Mouse (Mus musculus): ENCODE measurements around the gene AC124502.3.

Gene AC124502.3

DNA sequence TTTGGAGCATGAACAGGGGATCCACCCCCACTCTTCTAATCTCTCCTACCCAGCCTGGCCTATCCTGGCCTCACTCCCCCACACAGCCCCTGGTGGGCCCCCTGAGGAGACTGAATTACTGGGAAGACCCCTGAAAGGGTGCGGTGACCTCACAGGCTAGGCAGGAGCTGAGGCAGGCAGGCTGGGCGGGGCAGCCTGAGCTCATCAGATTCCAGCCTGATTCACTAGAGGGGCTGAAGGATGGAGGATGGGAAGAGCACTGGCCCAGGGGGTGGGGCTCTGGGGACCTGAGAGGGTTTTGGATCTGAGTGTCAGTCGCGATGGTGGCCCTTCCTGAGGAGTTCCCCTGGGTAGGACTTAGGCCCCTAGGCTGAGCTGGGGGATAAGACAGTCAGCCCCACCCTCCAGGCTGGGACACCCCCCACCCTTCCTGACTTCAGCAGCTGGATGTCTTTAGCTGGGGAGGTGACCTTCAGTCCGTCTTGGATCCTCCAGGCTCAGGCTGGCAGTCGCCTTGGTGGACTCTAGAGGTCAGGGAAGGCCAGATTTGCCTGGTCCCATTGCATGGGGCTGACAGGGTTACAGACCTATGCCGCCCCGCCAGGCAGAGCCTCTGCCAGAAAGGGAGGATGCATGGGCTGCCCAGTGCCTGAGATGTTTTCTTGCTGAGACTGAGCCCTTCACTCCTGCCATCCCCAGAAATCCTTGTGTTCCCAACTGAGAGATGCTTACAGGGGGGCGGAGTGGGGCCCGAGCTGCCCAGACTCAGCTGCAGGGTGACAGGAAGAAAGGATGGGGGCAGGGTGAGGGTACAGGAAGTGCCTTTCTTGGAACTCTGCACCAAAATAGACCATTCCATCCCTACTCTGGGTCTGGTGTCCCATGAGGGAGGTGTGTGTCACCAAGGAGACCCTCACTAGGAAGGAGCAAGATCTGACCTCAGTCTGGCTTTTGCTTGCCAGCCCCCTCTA lies 20.4 kb downstream of the AC124502.3 start:
- no peak for DNase-seq (ENCODE audit: low spot score in 2 of 2)

DNA sequence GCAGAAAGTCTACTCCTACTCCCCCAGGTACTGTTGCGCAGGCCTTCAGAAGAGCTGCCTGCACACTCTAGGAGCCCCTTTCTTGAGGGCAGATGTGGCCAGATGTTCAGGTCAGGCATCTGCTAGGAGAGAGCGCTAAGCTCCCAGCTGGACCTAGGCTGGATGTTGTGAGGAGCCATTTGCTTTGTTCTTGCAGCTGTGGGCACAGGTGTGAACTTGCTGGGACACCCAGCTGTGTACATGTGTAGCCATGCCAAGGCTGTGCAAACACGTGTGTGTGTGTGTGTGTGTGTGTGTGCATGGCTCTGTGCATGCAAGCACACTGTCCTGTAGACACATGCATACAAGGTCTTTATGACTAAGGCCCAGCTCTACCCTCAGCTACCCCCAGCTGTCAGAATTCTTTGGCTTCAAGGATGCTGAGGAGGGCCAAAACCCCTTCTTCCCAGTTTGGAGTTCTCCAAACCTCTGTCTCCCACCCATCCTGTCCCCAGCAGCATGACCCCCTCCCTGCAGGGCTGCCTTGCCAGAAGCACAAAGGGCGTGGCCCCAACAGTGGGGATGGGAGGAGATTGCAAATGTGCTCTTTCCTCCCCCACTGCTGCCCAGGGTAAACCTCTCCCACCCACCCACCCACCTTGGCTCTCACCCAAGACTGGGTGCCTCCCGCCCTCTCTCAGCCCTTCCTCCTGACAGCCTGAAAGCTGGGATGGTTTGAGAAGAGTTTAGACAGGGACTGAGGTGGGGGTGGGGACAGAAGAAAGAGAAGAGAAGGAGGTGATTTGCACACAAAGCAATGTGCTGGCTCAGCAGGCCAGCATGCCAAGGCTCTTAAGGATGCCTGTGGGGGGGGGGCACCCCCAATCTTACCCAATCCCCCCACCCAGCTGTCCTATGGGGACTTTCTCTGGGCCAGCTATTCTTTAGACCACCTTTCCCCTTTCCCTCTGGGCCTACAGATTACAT lies 22.0 kb downstream of the AC124502.3 start:
- DNase-seq (ENCODE audit: low spot score in 2 of 2): no peak

GRCm38 (mm10) chr19:5062041-5062440 lies 23.4 kb downstream of the AC124502.3 start:
- no peak for DNase-seq (ENCODE audit: low spot score in 2 of 2)

DNA sequence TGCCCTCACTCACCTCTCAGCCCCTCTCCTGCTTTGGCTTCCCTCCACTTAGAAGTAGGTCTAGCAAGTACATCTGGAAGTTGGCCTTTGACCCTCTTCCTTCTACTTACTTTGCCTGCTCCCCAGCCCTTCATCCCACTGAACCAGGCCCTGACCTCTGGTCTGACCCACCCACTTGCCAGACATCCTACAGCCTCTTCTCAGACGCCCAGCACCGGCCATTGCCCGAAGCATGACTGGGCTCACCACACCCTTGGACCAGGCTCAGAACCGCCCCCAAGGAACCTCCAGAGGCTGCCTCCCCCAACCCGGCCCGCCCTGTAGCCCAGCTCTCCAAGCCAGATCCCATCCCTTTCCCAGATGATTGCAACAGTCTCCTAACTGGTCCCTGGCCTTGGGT lies 23.8 kb downstream of the AC124502.3 start:
- no peak for DNase-seq (ENCODE audit: low spot score in 2 of 2)

DNA sequence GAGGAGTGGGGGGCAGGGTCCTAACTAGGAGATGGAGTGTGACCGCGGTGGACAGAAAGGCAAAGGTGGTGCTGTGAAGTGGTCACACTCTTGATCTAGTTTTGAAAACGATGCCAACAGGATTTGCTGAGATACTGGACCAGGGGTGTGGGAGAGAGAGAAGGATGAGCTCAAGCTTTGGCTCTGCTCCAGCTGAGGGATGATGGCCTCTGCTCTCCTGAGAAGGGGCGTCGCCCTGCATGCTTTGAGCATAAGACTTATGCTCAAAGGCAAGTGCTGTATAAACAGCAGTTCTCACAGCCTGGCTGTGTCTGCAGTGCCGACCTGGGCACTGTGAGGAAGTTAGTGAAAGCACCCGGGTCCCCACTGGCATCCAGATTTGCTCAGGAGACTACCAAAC lies 26.4 kb downstream of the AC124502.3 start:
- no peak for DNase-seq (ENCODE audit: low spot score in 2 of 2)

DNA sequence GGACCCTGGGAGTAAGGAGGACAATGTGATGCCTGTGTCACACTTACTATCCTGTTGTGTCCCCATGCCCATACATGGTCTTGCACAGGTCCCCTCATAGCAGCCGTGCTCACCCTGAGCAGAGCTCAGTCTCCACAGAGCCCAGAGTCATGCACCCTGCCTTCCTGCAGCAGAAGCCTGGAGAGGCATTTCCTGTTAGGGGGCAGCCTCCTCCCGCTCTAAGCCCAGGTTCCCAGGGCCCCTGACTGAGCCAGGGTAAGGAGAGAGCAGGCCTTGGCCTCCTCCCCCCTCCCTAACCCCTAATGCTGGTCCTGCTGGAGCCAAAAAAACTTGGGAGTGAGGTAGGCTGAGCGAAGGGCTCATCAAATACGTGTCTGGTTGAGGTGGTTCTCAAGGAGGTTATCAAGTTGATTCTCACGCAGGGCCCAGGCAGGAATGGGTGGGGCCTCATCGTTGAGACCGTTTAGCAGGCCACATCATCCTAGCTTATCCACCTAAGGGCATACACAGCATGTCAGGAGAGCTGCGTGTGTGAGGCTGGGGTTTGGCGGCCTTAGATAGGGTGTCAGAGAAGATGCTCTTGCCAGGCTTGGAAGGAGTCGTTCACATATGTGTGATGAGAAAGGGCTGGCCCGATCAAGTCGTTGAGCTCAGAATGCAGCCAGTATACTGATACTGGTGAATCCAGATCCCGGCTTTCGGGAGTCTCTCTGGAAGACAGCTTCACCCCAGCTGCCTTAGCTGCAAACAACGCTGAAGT lies 28.5 kb downstream of the AC124502.3 start:
- no peak for DNase-seq (ENCODE audit: low spot score in 2 of 2)

GRCm38 (mm10) chr19:5067867-5068569 lies 29.3 kb downstream of the AC124502.3 start, which contains the start of gene Cd248:
Gene Cd248 (plus strand): TSS chr19:5068078.
- DNase-seq (ENCODE audit: low spot score in 2 of 2): no peak

DNA sequence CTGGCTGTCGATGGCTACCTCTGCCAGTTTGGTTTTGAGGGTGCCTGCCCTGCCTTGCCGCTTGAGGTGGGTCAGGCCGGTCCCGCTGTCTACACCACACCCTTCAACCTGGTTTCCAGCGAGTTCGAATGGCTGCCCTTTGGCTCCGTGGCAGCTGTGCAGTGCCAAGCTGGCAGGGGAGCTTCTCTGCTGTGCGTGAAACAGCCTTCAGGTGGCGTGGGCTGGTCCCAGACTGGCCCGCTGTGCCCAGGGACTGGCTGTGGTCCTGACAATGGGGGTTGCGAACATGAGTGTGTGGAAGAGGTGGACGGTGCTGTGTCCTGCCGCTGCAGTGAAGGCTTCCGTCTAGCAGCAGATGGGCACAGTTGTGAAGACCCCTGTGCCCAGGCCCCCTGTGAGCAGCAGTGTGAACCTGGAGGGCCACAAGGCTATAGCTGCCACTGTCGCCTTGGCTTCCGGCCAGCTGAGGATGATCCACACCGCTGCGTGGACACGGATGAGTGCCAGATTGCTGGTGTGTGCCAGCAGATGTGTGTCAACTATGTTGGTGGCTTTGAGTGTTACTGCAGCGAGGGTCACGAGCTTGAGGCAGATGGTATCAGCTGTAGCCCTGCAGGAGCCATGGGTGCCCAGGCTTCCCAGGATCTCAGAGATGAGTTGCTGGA lies 30.0 kb downstream of the AC124502.3 start:
- DNase-seq (ENCODE audit: low spot score in 2 of 2): no peak

- DNase-seq (ENCODE audit: low spot score in 2 of 2): no peak
These were observed 30.8 kb downstream of the AC124502.3 start for GRCm38 (mm10) chr19:5069486-5069885.

GRCm38 (mm10) chr19:5069978-5070377 lies 31.3 kb downstream of the AC124502.3 start:
- DNase-seq (ENCODE audit: low spot score in 2 of 2): no peak

GRCm38 (mm10) chr19:5071077-5071476 lies 32.4 kb downstream of the AC124502.3 start:
- no peak for DNase-seq (ENCODE audit: low spot score in 2 of 2)

DNA sequence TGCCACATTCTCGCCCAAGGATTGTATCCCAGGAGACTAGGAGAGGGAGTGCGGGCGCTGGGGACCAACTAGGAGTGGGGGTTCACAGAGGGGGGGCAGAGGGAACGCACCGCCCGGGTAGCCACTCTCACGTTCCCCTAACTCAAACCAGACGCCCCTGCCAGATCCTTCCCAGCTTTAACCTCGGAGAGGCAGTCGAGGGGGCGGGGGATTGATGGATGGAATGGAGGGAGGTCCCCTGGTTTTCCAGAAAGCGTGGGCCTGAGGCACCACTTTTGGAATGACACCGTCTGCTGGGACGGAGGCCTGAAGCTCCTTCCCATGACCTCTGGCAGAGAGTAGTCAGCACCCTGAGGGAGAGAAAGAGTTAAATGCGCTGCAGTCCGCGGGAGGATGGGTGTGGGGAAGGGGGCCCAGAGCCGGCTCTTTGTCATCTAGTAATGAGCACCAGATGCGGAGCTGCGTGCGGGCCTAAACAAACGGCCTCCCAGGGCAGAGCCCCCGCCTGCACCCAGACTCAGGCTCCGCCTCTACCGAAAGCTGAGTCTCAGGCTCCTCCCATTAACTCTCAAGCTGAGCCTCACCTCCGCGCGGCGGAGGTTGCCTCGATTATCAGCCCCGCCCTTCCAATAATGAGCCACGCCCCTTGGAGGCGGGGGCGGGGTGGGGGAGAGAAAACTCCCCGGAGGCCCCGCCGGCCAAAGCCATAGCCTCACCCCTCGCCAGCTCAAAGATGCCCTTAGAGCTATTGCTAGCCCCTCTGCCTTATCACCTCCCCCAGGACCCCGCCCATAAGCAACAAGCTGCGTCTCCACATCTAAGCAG lies 33.1 kb downstream of the AC124502.3 start:
- peak; percentile 42 to 68 for DNase-seq (ENCODE audit: low spot score in 2 of 2)

GRCm38 (mm10) chr19:5072389-5073019 lies 33.8 kb downstream of the AC124502.3 start:
- DNase-seq (ENCODE audit: low spot score in 2 of 2): no peak

DNA sequence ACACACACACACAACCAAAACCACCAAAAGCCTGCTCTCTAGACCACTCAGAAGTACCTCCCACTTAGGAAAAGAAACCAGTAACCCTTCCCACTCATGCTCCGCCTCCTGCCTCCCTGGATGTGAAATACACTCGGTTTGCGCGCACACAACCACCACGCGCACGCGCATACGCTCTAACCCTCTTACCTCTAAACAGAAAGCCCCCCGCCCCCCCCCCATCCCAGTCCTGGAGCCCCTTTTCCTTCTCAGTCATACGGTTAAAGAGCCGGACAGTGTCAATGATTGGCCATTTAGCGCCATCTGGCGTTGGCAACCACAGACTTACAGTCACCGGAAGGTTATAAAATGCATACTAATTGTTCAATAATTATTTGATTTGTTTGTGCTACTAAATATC lies 34.3 kb downstream of the AC124502.3 start:
- peak in 1 of 2 experiments; percentile 34 for DNase-seq (ENCODE audit: low spot score in 2 of 2)

DNA sequence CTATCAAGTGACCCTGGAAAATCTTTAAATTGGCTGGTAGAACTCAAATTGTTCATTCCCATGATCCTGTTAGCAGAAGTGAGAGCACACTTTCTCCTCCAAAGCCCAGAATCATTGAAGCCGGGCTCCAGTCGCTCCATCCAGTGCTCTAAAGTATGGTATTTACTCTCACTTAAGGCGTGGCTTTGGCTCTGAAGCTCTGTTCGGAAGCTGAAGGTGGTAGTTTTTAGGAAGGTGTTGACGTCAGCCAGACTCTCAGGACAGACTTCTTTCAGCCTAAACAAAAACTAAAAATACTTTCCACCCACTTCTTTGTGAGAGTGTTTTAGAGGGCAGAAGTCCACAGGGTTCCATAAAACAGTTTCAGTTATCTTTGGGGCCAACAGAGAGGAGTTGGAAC lies 34.8 kb downstream of the AC124502.3 start:
- no peak for DNase-seq (ENCODE audit: low spot score in 2 of 2)

- DNase-seq (ENCODE audit: low spot score in 2 of 2): no peak
These were observed 40.6 kb downstream of the AC124502.3 start for GRCm38 (mm10) chr19:5079279-5079678.

DNA sequence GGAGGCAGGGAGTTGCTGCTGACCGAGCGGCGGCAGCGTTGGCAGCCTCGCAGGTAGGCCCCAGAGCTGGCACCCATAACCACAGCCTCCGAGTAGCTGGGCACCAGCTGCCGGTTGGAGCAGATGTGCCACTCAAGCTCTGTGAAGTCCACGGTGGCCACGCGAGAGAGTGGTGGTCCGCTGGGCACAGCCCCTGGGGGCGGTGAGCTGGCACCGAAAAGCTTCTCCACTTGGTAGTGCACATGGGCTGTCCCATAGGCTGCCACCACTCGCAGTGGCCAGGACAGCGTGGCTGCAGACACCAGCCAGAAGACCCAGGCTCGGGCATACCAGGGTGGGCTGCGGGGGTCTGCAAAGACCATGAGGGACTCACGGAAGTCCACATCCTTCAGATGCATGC lies 43.3 kb downstream of the AC124502.3 start:
- DNase-seq (ENCODE audit: low spot score in 2 of 2): no peak

- DNase-seq (ENCODE audit: low spot score in 2 of 2): no peak
These were observed 43.9 kb downstream of the AC124502.3 start for GRCm38 (mm10) chr19:5082596-5082995.
